Mouse (Mus musculus) right cerebral cortex, adult 18-20 months (tissue): ENCODE measurements around the gene Olfr1392.

ENCODE experiments used
- DNase-seq: peaks from one replicate; pipeline ENCODE4 v3.0.0; 2022; ENCODE audit warnings: mixed read lengths

The Olfr1392 gene

GRCm38 (mm10) chr11:49326726-49327125 is 41.6 kb downstream of the Olfr1392 start:
- peak; percentile 36 for DNase-seq

GRCm38 (mm10) chr11:49329686-49330085 is 44.6 kb downstream of the Olfr1392 start:
- no peak for DNase-seq

- DNase-seq, result no peak
These were observed 49.8 kb downstream of the Olfr1392 start, which contains the start of gene Olfr1390 for GRCm38 (mm10) chr11:49334888-49335287. TSS of gene Olfr1390 (plus strand) at chr11:49335188.

GRCm38 (mm10) chr11:49337150-49337832 is 52.2 kb downstream of the Olfr1392 start:
- no peak for DNase-seq
